Mouse (Mus musculus) CH12.LX (cell line): ENCODE measurements around the gene Spryd3. TPM values are rescaled to one million over a fixed set of nuclear protein-coding genes. Genes with fewer than 3 reads are reported as not detected.
"Not testable (repeated sequence)": the region's sequence is repeated elsewhere in the genome, so short reads cannot be mapped to it uniquely, and the experiment has no call there.

Experiments used
- DNase-seq: peaks from one replicate; pipeline ENCODE4 v3.0.0-alpha.2; 2013; ENCODE audit errors: extremely low read depth
- H3K27ac ChIP-seq: 2 replicates; pipeline ENCODE4 v1.5.1; 2012; ENCODE audit warnings: low read depth, mild to moderate bottlenecking, control low read depth, moderate library complexity; ENCODE audit not compliant: insufficient read depth
- H3K27me3 ChIP-seq: replicated peaks from 2 replicates; pipeline ENCODE3; 2012; ENCODE audit warnings: inconsistent platforms
- H3K36me3 ChIP-seq, 2 experiments: replicated peaks in 1 of 2; 2 replicates each; pipeline versions ENCODE3 to v1.6.1; 2012; ENCODE audit warnings: inconsistent platforms in 1 of 2, low read length in 1 of 2, mild to moderate bottlenecking in 1 of 2, mixed read lengths in 1 of 2, moderate library complexity in 1 of 2; ENCODE audit not compliant: control insufficient read depth in 1 of 2, insufficient read depth in 1 of 2
- H3K4me1 ChIP-seq, 2 experiments: 2 replicates each; pipeline ENCODE4 v1.6.1; 2012; ENCODE audit warnings: inconsistent platforms in 1 of 2, moderate library complexity in 1 of 2; ENCODE audit not compliant: insufficient read depth in 2 of 2, control insufficient read depth in 1 of 2
- H3K4me2 ChIP-seq: 2 replicates; pipeline ENCODE4 v1.6.1; 2012; ENCODE audit warnings: low read depth, mild to moderate bottlenecking, control low read depth; ENCODE audit not compliant: poor library complexity, insufficient read depth, severe bottlenecking
- H3K4me3 ChIP-seq, 3 experiments: fragments of 150-350 bp in 1 of 3; sonication (generic) in 1 of 3; replicated peaks in 1 of 3; 2 replicates each; pipeline versions ENCODE3 to v1.5.1; 2011 to 2012; ENCODE audit warnings: low read depth in 2 of 3, low read length in 2 of 3, mild to moderate bottlenecking in 2 of 3, moderate library complexity in 2 of 3, control low read depth in 1 of 3, improper control_type of control experiment in 1 of 3, inconsistent platforms in 1 of 3, mixed read lengths in 1 of 3; ENCODE audit not compliant: poor library complexity in 1 of 3
- H3K79me2 ChIP-seq: replicated peaks from 2 replicates; pipeline ENCODE4 v1.6.1; 2012; ENCODE audit warnings: mild to moderate bottlenecking, moderate library complexity; ENCODE audit not compliant: control insufficient read depth, poor library complexity, insufficient read depth, severe bottlenecking; ENCODE audit errors: extremely low read depth
- H3K9ac ChIP-seq: 2 replicates; pipeline ENCODE4 v1.6.1; 2012; ENCODE audit warnings: low read depth, mild to moderate bottlenecking, control low read depth, moderate library complexity; ENCODE audit not compliant: insufficient read depth
- H3K9me3 ChIP-seq: replicated peaks from 2 replicates; pipeline ENCODE3; 2012; ENCODE audit warnings: low read length, inconsistent platforms, mixed read lengths
- CHD1 ChIP-seq: IDR thresholded peaks from 2 replicates; pipeline ENCODE4 v1.6.1; 2012; ENCODE audit warnings: low read depth, low read length, improper control_type of control experiment, inconsistent platforms
- CHD2 ChIP-seq: IDR thresholded peaks from 2 replicates; pipeline ENCODE4 v1.6.1; 2011; ENCODE audit warnings: low read length, improper control_type of control experiment
- CTCF ChIP-seq, 2 experiments: IDR thresholded peaks in 1 of 2; conservative IDR thresholded peaks in 1 of 2; 2 replicates each; pipeline ENCODE4 v1.5.1; 2011 to 2012; ENCODE audit warnings: low read depth in 2 of 2, low read length in 2 of 2, improper control_type of control experiment in 1 of 2, inconsistent platforms in 1 of 2, mild to moderate bottlenecking in 1 of 2, moderate library complexity in 1 of 2
- ELF1 ChIP-seq: IDR thresholded peaks from 2 replicates; pipeline ENCODE4 v1.6.1; 2014; ENCODE audit warnings: low read depth, mild to moderate bottlenecking, inconsistent platforms, low read length, improper control_type of control experiment
- ETS1 ChIP-seq: conservative IDR thresholded peaks from 2 replicates; pipeline ENCODE4 v1.6.1; 2012; ENCODE audit warnings: low read depth, mild to moderate bottlenecking, inconsistent platforms, low read length, improper control_type of control experiment, moderate library complexity
- GABPA ChIP-seq: IDR thresholded peaks from 2 replicates; pipeline ENCODE4 v1.6.1; 2012; ENCODE audit warnings: low read depth, low read length, improper control_type of control experiment, inconsistent platforms; ENCODE audit not compliant: insufficient replicate concordance
- HCFC1 ChIP-seq: IDR thresholded peaks from 2 replicates; pipeline ENCODE4 v1.6.1; 2012; ENCODE audit warnings: low read depth, mild to moderate bottlenecking, inconsistent platforms, low read length, improper control_type of control experiment
- JUN ChIP-seq: IDR thresholded peaks from 2 replicates; pipeline ENCODE4 v1.6.1; 2011; ENCODE audit warnings: low read depth, mild to moderate bottlenecking, low read length, improper control_type of control experiment, moderate library complexity; ENCODE audit not compliant: insufficient read depth
- KAT2A ChIP-seq: IDR thresholded peaks from 2 replicates; pipeline ENCODE4 v1.6.1; 2012; ENCODE audit warnings: low read length, improper control_type of control experiment, inconsistent platforms; ENCODE audit not compliant: insufficient replicate concordance
- MAX ChIP-seq: IDR thresholded peaks from 2 replicates; pipeline ENCODE4 v1.6.1; 2011; ENCODE audit warnings: low read length, improper control_type of control experiment
- MEF2A ChIP-seq: IDR thresholded peaks from 2 replicates; pipeline ENCODE4 v1.6.1; 2014; ENCODE audit warnings: low read depth, mild to moderate bottlenecking, inconsistent platforms, low read length, improper control_type of control experiment, borderline replicate concordance
- MXI1 ChIP-seq: IDR thresholded peaks from 2 replicates; pipeline ENCODE4 v1.6.1; 2011; ENCODE audit warnings: mild to moderate bottlenecking, low read depth, low read length, improper control_type of control experiment
- NRF1 ChIP-seq: IDR thresholded peaks from 2 replicates; pipeline ENCODE4 v1.6.1; 2014; ENCODE audit warnings: low read depth, mild to moderate bottlenecking, inconsistent platforms, low read length, improper control_type of control experiment, moderate library complexity
- PAX5 ChIP-seq: IDR thresholded peaks from 2 replicates; pipeline ENCODE4 v1.6.1; 2012; ENCODE audit warnings: low read length, inconsistent platforms, mixed read lengths
- RCOR1 ChIP-seq: conservative IDR thresholded peaks from 2 replicates; pipeline ENCODE4 v1.6.1; 2012; ENCODE audit warnings: low read depth, mild to moderate bottlenecking, inconsistent platforms, low read length, improper control_type of control experiment
- SMC3 ChIP-seq: IDR thresholded peaks from 2 replicates; pipeline ENCODE4 v1.6.1; 2011; ENCODE audit warnings: low read depth, low read length, improper control_type of control experiment
- TBP ChIP-seq: conservative IDR thresholded peaks from 2 replicates; pipeline ENCODE4 v1.6.1; 2011; ENCODE audit warnings: low read depth, low read length, improper control_type of control experiment
- UBTF ChIP-seq: IDR thresholded peaks from 2 replicates; pipeline ENCODE4 v1.6.1; 2012; ENCODE audit warnings: low read depth, mild to moderate bottlenecking, inconsistent platforms, low read length, improper control_type of control experiment, moderate library complexity
- ZC3H11A ChIP-seq: IDR thresholded peaks from 2 replicates; pipeline ENCODE4 v1.6.1; 2012; ENCODE audit warnings: low read depth, mild to moderate bottlenecking, inconsistent platforms, low read length, improper control_type of control experiment
- ZKSCAN1 ChIP-seq: IDR thresholded peaks from 2 replicates; pipeline ENCODE4 v1.6.1; 2012; ENCODE audit warnings: low read depth, inconsistent platforms, low read length, improper control_type of control experiment, borderline replicate concordance
- dilution Hi-C: fragments of 300-500 bp; cut with MboI; formaldehyde crosslinking; loops from 2 replicates; pipeline ENCODE4 v1.14.3; 2020; ENCODE audit warnings: low sequenced_read_pairs; ENCODE audit not compliant: extremely low pct_unique_long_range_greater_than_20kb, extremely low pct_ligation_motif_present
- in situ Hi-C: fragments of 300-500 bp; cut with MboI; formaldehyde crosslinking; loops from 3 replicates; pipeline ENCODE4 v1.14.3; 2019; ENCODE audit warnings: low sequenced_read_pairs, low pct_ligation_motif_present, low pct_unique_long_range_greater_than_20kb, mixed read lengths
- polyA plus RNA-seq: library from polyadenylated mRNA; unstranded; fragments of >175 nt; gene quantifications from 2 replicates; pipeline ENCODE4 v1.2.1, GENCODE M21; 2012; ENCODE audit warnings: low read depth; ENCODE audit not compliant: insufficient read length
- total RNA-seq, 2 experiments: library from RNA; depleted of rRNA; stranded (reverse); fragments of 300-350 nt in 1 of 2; fragments of >200 nt in 1 of 2; gene quantifications; 2 replicates each; pipeline ENCODE4 v1.2.3; 2012 to 2014

Gene Spryd3
- total and polyA plus RNA-seq, 3 experiments: 21.5 to 25.7 (median 21.6) TPM

- TF ChIP-seq GABPA: no peak
- TF ChIP-seq RCOR1: no peak
- TF ChIP-seq UBTF: no peak
- no peak for TF ChIP-seq CHD2
- no peak for TF ChIP-seq NRF1
- no peak for TF ChIP-seq MXI1
- no peak for TF ChIP-seq MAX
- no peak for TF ChIP-seq ZC3H11A
- TF ChIP-seq CHD1: no peak
- TF ChIP-seq HCFC1: no peak
- TF ChIP-seq TBP: no peak
- TF ChIP-seq ETS1: no peak
- TF ChIP-seq PAX5: no peak
- TF ChIP-seq JUN: no peak
- no peak for TF ChIP-seq SMC3
- TF ChIP-seq ELF1: no peak
- TF ChIP-seq MEF2A: no peak
- TF ChIP-seq ZKSCAN1: no peak
- TF ChIP-seq KAT2A: no peak
- TF ChIP-seq CTCF (conservative IDR thresholded peaks at IDR 0.05 in 1 of 2, IDR thresholded peaks at IDR 0.05 in 1 of 2; ENCODE audit: low read depth in 2 of 2, low read length in 2 of 2): no peak
- in situ Hi-C loops: no loop called here
- Histone ChIP-seq H3K79me2 (no peaks in the 10 kb centered on the region), H3K4me3 (no peak overlapping the region), H3K27me3 (no peaks in the 10 kb centered on the region), H3K27ac (no peak overlapping the region), H3K36me3 (peaks cover 3 to 60% of the 10 kb centered on the region in 2 experiments), H3K9me3 (no peaks in the 10 kb centered on the region), H3K4me1 (peaks cover 0 to 5% of the 10 kb centered on the region in 2 experiments; a peak in 2 of 4 replicates), H3K4me2 (no peak overlapping the region), H3K9ac (no peak overlapping the region)
- no peak for DNase-seq
- dilution Hi-C loops: no loop called here
Measured at GRCm38 (mm10) chr15:102156836-102157235, 20.8 kb upstream of the Spryd3 start.

DNA sequence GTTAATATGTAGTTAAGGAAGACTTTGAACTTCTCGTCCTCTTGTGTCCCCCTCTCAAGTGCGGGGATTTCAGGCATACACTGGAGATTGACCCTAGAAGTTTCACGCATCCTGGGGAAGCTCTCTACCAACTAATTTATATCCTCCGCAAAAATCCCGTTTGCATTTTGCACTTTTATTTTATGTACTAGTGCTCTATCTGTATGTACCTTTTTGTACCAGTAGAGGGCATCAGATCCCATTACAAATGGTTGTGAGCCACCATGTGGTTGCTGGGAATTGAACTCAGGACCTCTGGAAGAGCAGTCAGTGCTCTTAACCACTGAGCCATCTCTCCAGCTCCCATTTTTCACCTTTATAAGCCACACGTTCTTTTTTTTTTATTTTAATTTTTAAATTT is 19.0 kb upstream of the Spryd3 start:
- in situ Hi-C loops, H3K27me3 ChIP-seq, dilution Hi-C loops, H3K79me2 ChIP-seq: not testable (repeated sequence)
- TF ChIP-seq CTCF (conservative IDR thresholded peaks at IDR 0.05 in 1 of 2, IDR thresholded peaks at IDR 0.05 in 1 of 2; ENCODE audit: low read depth in 2 of 2, low read length in 2 of 2): peak; percentile 22 to 40; a peak in 3 of 4 replicates
- TF ChIP-seq, all 38 proteins: peak for 1; not testable (repeated sequence) for 37
- Histone ChIP-seq H3K4me1 (peaks cover 12 to 13% of the 10 kb centered on the region in 2 experiments), H3K36me3 (peaks cover 3 to 44% of the 10 kb centered on the region in 2 experiments)
- not testable (repeated sequence) for DNase-seq, H3K27ac ChIP-seq, H3K9me3 ChIP-seq, H3K9ac ChIP-seq, H3K4me2 ChIP-seq, H3K4me3 ChIP-seq
